Mouse (Mus musculus) forebrain, embryonic 13.5 days (tissue): ENCODE measurements around the gene Hbb-bh1. TPM values are rescaled to one million over a fixed set of nuclear protein-coding genes. Genes with fewer than 3 reads are reported as not detected.
"Not testable (repeated sequence)": the region's sequence is repeated elsewhere in the genome, so short reads cannot be mapped to it uniquely, and the experiment has no call there.

ENCODE experiments used
- ATAC-seq: fragments of 200-750 bp; cut with Nextera tagmentation; 2 replicates; pipeline ENCODE4 v1.8.0; 2017
- H3K27ac ChIP-seq: fragments of 300-500 bp; sonication (generic); 2 replicates; pipeline ENCODE4 v1.5.1; 2015; ENCODE audit warnings: inconsistent platforms, mild to moderate bottlenecking, moderate library complexity
- H3K27me3 ChIP-seq: fragments of 300-500 bp; sonication (generic); 2 replicates; pipeline ENCODE4 v1.6.1; 2015; ENCODE audit warnings: mild to moderate bottlenecking, inconsistent platforms
- H3K36me3 ChIP-seq: fragments of 300-500 bp; sonication (generic); 2 replicates; pipeline ENCODE4 v1.6.1; 2015; ENCODE audit warnings: mild to moderate bottlenecking, inconsistent platforms; ENCODE audit not compliant: poor library complexity, severe bottlenecking
- H3K4me1 ChIP-seq: fragments of 300-500 bp; sonication (generic); 2 replicates; pipeline ENCODE4 v1.6.1; 2015; ENCODE audit warnings: inconsistent platforms
- H3K4me2 ChIP-seq: fragments of 300-500 bp; sonication (generic); 2 replicates; pipeline ENCODE4 v1.6.1; 2015; ENCODE audit warnings: inconsistent platforms, mild to moderate bottlenecking, moderate library complexity
- H3K4me3 ChIP-seq: fragments of 300-500 bp; sonication (generic); 2 replicates; pipeline ENCODE4 v1.5.1; 2015; ENCODE audit warnings: mild to moderate bottlenecking, inconsistent platforms
- H3K9ac ChIP-seq: fragments of 300-500 bp; sonication (generic); 2 replicates; pipeline ENCODE4 v1.6.1; 2015; ENCODE audit warnings: mild to moderate bottlenecking, inconsistent platforms
- H3K9me3 ChIP-seq: fragments of 300-500 bp; sonication (generic); replicated peaks from 2 replicates; pipeline ENCODE4 v1.6.1; 2016; ENCODE audit warnings: inconsistent platforms
- WGBS: fragments of 180-500 bp; shearing (Covaris S2); methylation state at CpG from one replicate; pipeline ENCODE4 v1.1.7; 2015; 5-methylcytosine and 5-hydroxymethylcytosine counted together
- polyA plus RNA-seq: library from polyadenylated mRNA; unstranded; fragments of >200 nt; fragmentation: Nextera tagmentation; extraction: Ambion mirVana; gene quantifications from 2 replicates; pipeline ENCODE4 v1.2.1, GENCODE M21; 2015

Gene Hbb-bh1
- polyA plus RNA-seq, 1 experiment from 2014 or later, result 32.1 TPM

DNA sequence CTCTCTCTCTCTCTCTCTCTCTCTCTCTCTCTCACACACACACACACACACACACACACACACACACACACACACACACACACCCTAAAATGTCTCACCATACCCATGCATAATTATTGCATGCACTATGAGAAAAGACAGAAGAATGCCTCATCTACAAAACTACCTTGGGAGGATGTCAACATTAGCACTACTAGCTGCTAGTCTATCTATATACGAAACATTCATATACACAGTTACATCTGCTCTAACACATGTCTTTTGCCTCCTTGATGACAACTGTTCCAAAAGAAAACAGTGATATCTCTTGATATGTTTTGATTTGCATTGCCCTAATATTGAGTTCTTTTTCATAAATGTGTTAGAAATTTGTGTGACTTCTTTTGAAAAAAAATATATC lies 32.7 kb downstream of the Hbb-bh1 start:
- H3K9me3 ChIP-seq, result no peaks in the 10 kb centered on the region
- no peak for ATAC-seq
- 94% methylated on average over 1 of the region's 1 CpGs for WGBS

DNA sequence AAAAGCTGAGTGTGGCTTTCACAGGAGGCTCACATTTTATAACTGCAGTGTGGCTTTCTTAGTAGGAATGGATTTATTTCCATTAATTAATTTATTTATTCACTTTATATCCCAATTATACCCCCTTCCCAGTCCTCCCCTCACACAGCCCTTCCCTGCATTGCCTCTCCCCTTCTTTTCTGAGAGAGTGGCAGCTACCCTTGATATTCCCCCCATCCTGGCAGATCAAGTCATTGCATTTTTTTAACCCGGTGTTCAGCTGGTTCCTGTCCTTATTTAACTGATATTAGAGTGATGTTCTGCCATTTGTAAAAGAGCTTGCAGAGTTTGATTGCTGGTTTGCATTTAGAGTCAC lies 33.2 kb downstream of the Hbb-bh1 start:
- no peaks in the 10 kb centered on the region for H3K9me3 ChIP-seq
- ATAC-seq, result no peak
- H3K27ac ChIP-seq, result no peak overlapping the region
- no peaks in the 10 kb centered on the region for H3K27me3 ChIP-seq
- H3K4me2 ChIP-seq, result no peak overlapping the region
- 62% methylated on average over 1 of the region's 1 CpGs for WGBS
- H3K36me3 ChIP-seq, result no peaks in the 10 kb centered on the region
- no peak overlapping the region for H3K9ac ChIP-seq
- no peak overlapping the region for H3K4me3 ChIP-seq
- H3K4me1 ChIP-seq, result no peaks in the 10 kb centered on the region

More for the DNA sequence above, 32.7 kb downstream of the Hbb-bh1 start:
- Histone ChIP-seq H3K27ac (no peak overlapping the region), H3K4me1 (no peaks in the 10 kb centered on the region), H3K9ac (no peak overlapping the region), H3K4me2 (no peak overlapping the region), H3K27me3 (no peaks in the 10 kb centered on the region), H3K4me3 (no peak overlapping the region), H3K36me3 (no peaks in the 10 kb centered on the region)

DNA sequence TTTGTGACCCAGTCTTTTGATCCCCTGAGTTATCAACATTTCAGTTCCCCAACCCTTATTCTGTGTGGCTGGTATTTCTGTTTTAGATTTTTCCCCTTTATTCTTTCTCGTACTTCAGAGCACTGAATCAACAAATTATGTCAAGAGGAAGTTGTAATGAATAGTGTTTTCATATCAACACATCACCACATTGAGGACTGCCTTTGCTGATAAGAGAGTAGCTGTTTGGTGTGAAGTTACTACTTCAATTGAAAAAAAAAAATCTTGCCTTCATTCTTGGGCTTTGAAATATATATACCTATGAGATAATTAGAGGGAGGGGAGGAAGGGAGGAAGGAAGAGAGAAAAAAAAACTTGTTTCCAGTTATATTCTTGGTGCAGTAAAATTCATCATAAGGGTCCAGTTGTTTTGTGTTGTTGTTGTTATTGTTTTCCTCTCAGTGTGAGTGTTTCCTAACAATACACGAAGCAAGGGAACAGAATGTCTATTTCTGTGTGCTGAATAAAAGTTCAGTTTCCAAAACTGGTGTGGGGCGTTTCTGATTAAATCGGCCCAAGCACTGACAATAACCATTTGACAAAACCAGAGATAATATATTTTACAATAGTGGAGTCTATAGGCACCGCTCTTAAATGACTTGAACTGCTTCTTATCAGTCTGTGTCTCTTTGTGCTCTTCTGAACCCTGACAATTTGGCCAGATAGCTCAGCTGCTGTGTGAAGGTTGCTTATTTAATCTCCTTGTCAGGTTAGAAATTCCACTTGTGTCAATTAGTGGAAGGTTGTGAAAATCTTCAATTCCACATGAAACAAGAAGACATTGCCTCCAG lies 33.8 kb downstream of the Hbb-bh1 start:
- 72% methylated on average over 5 of the region's 5 CpGs for WGBS
- no peaks in the 10 kb centered on the region for H3K4me1 ChIP-seq
- no peaks in the 10 kb centered on the region for H3K36me3 ChIP-seq
- no peak overlapping the region for H3K4me2 ChIP-seq
- H3K27ac ChIP-seq, result no peak overlapping the region
- H3K4me3 ChIP-seq, result no peak overlapping the region
- no peaks in the 10 kb centered on the region for H3K27me3 ChIP-seq
- H3K9ac ChIP-seq, result no peak overlapping the region
- H3K9me3 ChIP-seq, result no peaks in the 10 kb centered on the region
- no peak for ATAC-seq

GRCm38 (mm10) chr7:103808120-103808519 lies 34.8 kb downstream of the Hbb-bh1 start:
- not testable (repeated sequence) for H3K4me3 ChIP-seq, ATAC-seq, H3K9me3 ChIP-seq, H3K4me2 ChIP-seq, H3K27me3 ChIP-seq, H3K36me3 ChIP-seq, H3K27ac ChIP-seq, H3K9ac ChIP-seq, H3K4me1 ChIP-seq
- WGBS, result 69% methylated on average over 2 of the region's 2 CpGs

DNA sequence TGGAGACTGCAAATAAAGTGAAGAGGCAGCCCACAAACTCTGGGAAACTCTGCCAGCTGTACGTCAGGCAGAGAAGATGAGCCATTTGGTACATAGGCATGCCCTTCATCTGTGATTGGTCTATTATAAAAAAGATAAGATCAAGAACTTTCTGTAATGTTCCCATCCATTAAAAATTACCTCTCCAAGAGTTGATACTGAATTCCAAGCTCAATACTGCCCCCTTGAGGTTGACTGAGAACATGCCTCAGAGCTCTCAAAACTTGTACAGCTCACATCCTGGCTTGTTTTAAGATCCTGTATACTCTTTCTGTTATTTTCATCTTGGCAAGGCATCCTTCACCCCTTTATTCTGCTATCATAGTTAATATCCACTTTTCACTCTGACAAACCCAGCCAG lies 36.1 kb downstream of the Hbb-bh1 start:
- H3K4me2 ChIP-seq, result no peak overlapping the region
- H3K27me3 ChIP-seq, result no peaks in the 10 kb centered on the region
- 70% methylated on average over 1 of the region's 1 CpGs for WGBS
- no peak overlapping the region for H3K4me3 ChIP-seq
- no peak overlapping the region for H3K9ac ChIP-seq
- H3K9me3 ChIP-seq, result no peaks in the 10 kb centered on the region
- ATAC-seq, result no peak
- H3K36me3 ChIP-seq, result no peaks in the 10 kb centered on the region
- no peak overlapping the region for H3K27ac ChIP-seq
- no peaks in the 10 kb centered on the region for H3K4me1 ChIP-seq

- Histone ChIP-seq H3K4me1 (no peaks in the 10 kb centered on the region), H3K4me2 (no peak overlapping the region), H3K4me3 (no peak overlapping the region), H3K9ac (no peak overlapping the region), H3K27ac (no peak overlapping the region), H3K9me3 (no peaks in the 10 kb centered on the region), H3K36me3 (no peaks in the 10 kb centered on the region), H3K27me3 (no peaks in the 10 kb centered on the region)
- no peak for ATAC-seq
- 23% methylated on average over 4 of the region's 4 CpGs for WGBS
Measured at GRCm38 (mm10) chr7:103792669-103793388, 50.1 kb downstream of the Hbb-bh1 start.

- H3K27ac ChIP-seq, result no peak within 1 kb of the TSS
- H3K4me2 ChIP-seq, result no peak within 1 kb of the TSS
- no peaks in the 10 kb centered on the region for H3K4me1 ChIP-seq
- no peaks in the 10 kb centered on the region for H3K36me3 ChIP-seq
- H3K4me3 ChIP-seq, result no peak within 1 kb of the TSS
- 86% methylated on average over 3 of the region's 3 CpGs for WGBS
- no peak within 1 kb of the TSS for H3K9ac ChIP-seq
- no peak for ATAC-seq
- no peaks in the 10 kb centered on the region for H3K27me3 ChIP-seq
- no peaks in the 10 kb centered on the region for H3K9me3 ChIP-seq
Measured at GRCm38 (mm10) chr7:103791721-103792120, 51.2 kb downstream of the Hbb-bh1 start, which contains the start of gene Olfr67. Gene Olfr67, minus strand, starts transcription at chr7:103791821.

Other genes with a start within 250 kb of the Hbb-bh1 start
- not detected in 2 replicates for gene Olfr619, start 242.6 kb downstream of the Hbb-bh1 start, polyA plus RNA-seq
- gene Olfr620, start 230.6 kb downstream of the Hbb-bh1 start, polyA plus RNA-seq, result not detected in 2 replicates
- not detected in 2 replicates for gene Olfr622, start 200.5 kb downstream of the Hbb-bh1 start, polyA plus RNA-seq
- not detected in 2 replicates for gene Olfr623, start 179.5 kb downstream of the Hbb-bh1 start, polyA plus RNA-seq
- gene Olfr624, start 172.0 kb downstream of the Hbb-bh1 start, polyA plus RNA-seq, result 0.03 TPM in 1 of 2 replicates, not detected in the other
- gene Olfr625-ps1, start 160.4 kb downstream of the Hbb-bh1 start, polyA plus RNA-seq, result not detected in 2 replicates
- not detected in 2 replicates for gene Olfr243, start 128.5 kb downstream of the Hbb-bh1 start, polyA plus RNA-seq
- not detected in 2 replicates for gene Olfr628, start 112.8 kb downstream of the Hbb-bh1 start, polyA plus RNA-seq
- gene Olfr629, start 98.2 kb downstream of the Hbb-bh1 start, polyA plus RNA-seq, result not detected in 2 replicates
- gene Olfr630, start 85.8 kb downstream of the Hbb-bh1 start, polyA plus RNA-seq, result not detected in 2 replicates
- not detected in 2 replicates for gene Olfr69, start 71.6 kb downstream of the Hbb-bh1 start, polyA plus RNA-seq
- gene Olfr68, start 63.5 kb downstream of the Hbb-bh1 start, polyA plus RNA-seq, result not detected in 2 replicates
- gene Olfr67, start 51.3 kb downstream of the Hbb-bh1 start, polyA plus RNA-seq, result not detected in 2 replicates
- 960 and 1,191 TPM in 2 replicates for gene Hbb-bt, start 29.2 kb downstream of the Hbb-bh1 start, polyA plus RNA-seq
- 1,844 and 2,278 TPM in 2 replicates for gene Hbb-bs, start 15.1 kb downstream of the Hbb-bh1 start, polyA plus RNA-seq
- not detected in 2 replicates for gene Hbb-bh2, start 2.6 kb downstream of the Hbb-bh1 start, polyA plus RNA-seq
- gene Hbb-y, start 10.1 kb upstream of the Hbb-bh1 start, polyA plus RNA-seq, result 3,762 and 4,630 TPM in 2 replicates
- gene Olfr66, start 43.1 kb upstream of the Hbb-bh1 start, polyA plus RNA-seq, result not detected in 2 replicates
- not detected in 2 replicates for gene Olfr64, start 51.3 kb upstream of the Hbb-bh1 start, polyA plus RNA-seq
- not detected in 2 replicates for gene Olfr65, start 60.3 kb upstream of the Hbb-bh1 start, polyA plus RNA-seq
- not detected in 2 replicates for gene Olfr631, start 85.7 kb upstream of the Hbb-bh1 start, polyA plus RNA-seq
- gene Olfr632, start 91.2 kb upstream of the Hbb-bh1 start, polyA plus RNA-seq, result not detected in 2 replicates
- not detected in 2 replicates for gene Olfr633, start 101.3 kb upstream of the Hbb-bh1 start, polyA plus RNA-seq
- not detected in 2 replicates for gene Olfr635, start 128.0 kb upstream of the Hbb-bh1 start, polyA plus RNA-seq
- gene Olfr638, start 155.6 kb upstream of the Hbb-bh1 start, polyA plus RNA-seq, result not detected in 2 replicates
- 0.04 TPM in 1 of 2 replicates, not detected in the other for gene Olfr639, start 174.1 kb upstream of the Hbb-bh1 start, polyA plus RNA-seq
- not detected in 2 replicates for gene Olfr640, start 182.4 kb upstream of the Hbb-bh1 start, polyA plus RNA-seq
- not detected in 2 replicates for gene Olfr641, start 192.3 kb upstream of the Hbb-bh1 start, polyA plus RNA-seq
- not detected in 2 replicates for gene Olfr642, start 209.5 kb upstream of the Hbb-bh1 start, polyA plus RNA-seq
- not detected in 2 replicates for gene 4930516K23Rik, start 218.3 kb upstream of the Hbb-bh1 start, polyA plus RNA-seq
- not detected in 2 replicates for gene Olfr644, start 228.7 kb upstream of the Hbb-bh1 start, polyA plus RNA-seq
- gene Olfr645, start 242.3 kb upstream of the Hbb-bh1 start, polyA plus RNA-seq, result not detected in 2 replicates